Mouse (Mus musculus) erythroblast, embryonic 14.5 days (primary cell): ENCODE data around the gene Bcar3. TPM values are rescaled to one million over a fixed set of nuclear protein-coding genes. Genes with fewer than 3 reads are reported as not detected.

Experiments used
- H3K27me3 ChIP-seq: 2 replicates; pipeline ENCODE4 v1.6.1; 2012; ENCODE audit warnings: inconsistent platforms; ENCODE audit not compliant: control insufficient read depth
- H3K36me3 ChIP-seq: 2 replicates; pipeline ENCODE4 v1.6.1; 2012; ENCODE audit warnings: mild to moderate bottlenecking, inconsistent platforms; ENCODE audit not compliant: control insufficient read depth
- H3K4me1 ChIP-seq: 2 replicates; pipeline ENCODE4 v1.6.1; 2012; ENCODE audit warnings: inconsistent platforms; ENCODE audit not compliant: control insufficient read depth
- H3K4me3 ChIP-seq: replicated peaks from 2 replicates; pipeline ENCODE3; 2012; ENCODE audit warnings: moderate library complexity, mild to moderate bottlenecking, inconsistent platforms
- H3K9me3 ChIP-seq: 2 replicates; pipeline ENCODE4 v1.6.1; 2012; ENCODE audit warnings: low read length, inconsistent platforms, mixed read lengths; ENCODE audit not compliant: control insufficient read depth
- GATA1 ChIP-seq: IDR thresholded peaks from 2 replicates; pipeline ENCODE4 v1.6.1; 2012; ENCODE audit warnings: low read length, inconsistent platforms, mixed read lengths
- TAL1 ChIP-seq: IDR thresholded peaks from 3 replicates; pipeline ENCODE4 v1.6.1; 2012; ENCODE audit warnings: low read length, inconsistent platforms, mixed read lengths
- polyA plus RNA-seq: library from polyadenylated mRNA; stranded (reverse); fragments of >175 nt; gene quantifications from 2 replicates; pipeline ENCODE4 v1.2.3, GENCODE M21; 2012

Gene Bcar3
- polyA plus RNA-seq, 1 experiment = not detected

GRCm38 (mm10) chr3:122371646-122372341 is 77.9 kb downstream of the Bcar3 start:
- Histone ChIP-seq H3K36me3 (no peaks in the 10 kb centered on the region), H3K27me3 (no peaks in the 10 kb centered on the region), H3K4me1 (no peaks in the 10 kb centered on the region), H3K9me3 (no peaks in the 10 kb centered on the region), H3K4me3 (no peak overlapping the region)
- TF ChIP-seq GATA1 = no peak
- no peak for TF ChIP-seq TAL1

GRCm38 (mm10) chr3:122372617-122373016 is 78.7 kb downstream of the Bcar3 start:
- Histone ChIP-seq H3K36me3 (no peaks in the 10 kb centered on the region), H3K27me3 (no peaks in the 10 kb centered on the region), H3K4me1 (no peaks in the 10 kb centered on the region), H3K4me3 (no peak overlapping the region), H3K9me3 (no peaks in the 10 kb centered on the region)
- TF ChIP-seq TAL1 (no peak), GATA1 (no peak)

GRCm38 (mm10) chr3:122376011-122376410 is 82.1 kb downstream of the Bcar3 start:
- Histone ChIP-seq H3K9me3 (no peaks in the 10 kb centered on the region), H3K4me3 (no peak overlapping the region), H3K4me1 (no peaks in the 10 kb centered on the region), H3K27me3 (no peaks in the 10 kb centered on the region), H3K36me3 (no peaks in the 10 kb centered on the region)
- no peak for TF ChIP-seq GATA1
- TF ChIP-seq TAL1 = no peak

- H3K27me3 ChIP-seq = no peaks in the 10 kb centered on the region
- no peak overlapping the region for H3K4me3 ChIP-seq
- no peaks in the 10 kb centered on the region for H3K36me3 ChIP-seq
- TF ChIP-seq GATA1 (no peak), TAL1 (no peak)
- no peaks in the 10 kb centered on the region for H3K9me3 ChIP-seq
- H3K4me1 ChIP-seq = no peaks in the 10 kb centered on the region
Measured at GRCm38 (mm10) chr3:122376412-122376831, 82.5 kb downstream of the Bcar3 start.

GRCm38 (mm10) chr3:122376841-122377464 is 83.0 kb downstream of the Bcar3 start:
- Histone ChIP-seq H3K36me3 (no peaks in the 10 kb centered on the region), H3K9me3 (no peaks in the 10 kb centered on the region), H3K4me1 (no peaks in the 10 kb centered on the region), H3K27me3 (no peaks in the 10 kb centered on the region), H3K4me3 (no peak overlapping the region)
- TF ChIP-seq GATA1 = no peak
- 0 out of 3 replicates have a peak, but pooled peaks have one; percentile 17 for TF ChIP-seq TAL1

GRCm38 (mm10) chr3:122378634-122379033 is 84.7 kb downstream of the Bcar3 start:
- H3K4me3 ChIP-seq = no peak overlapping the region
- no peaks in the 10 kb centered on the region for H3K4me1 ChIP-seq

GRCm38 (mm10) chr3:122380776-122381175 is 86.8 kb downstream of the Bcar3 start:
- H3K9me3 ChIP-seq = no peaks in the 10 kb centered on the region
- no peaks in the 10 kb centered on the region for H3K36me3 ChIP-seq
- TF ChIP-seq TAL1 = no peak
- TF ChIP-seq GATA1 = no peak

More at GRCm38 (mm10) chr3:122378634-122379033, 84.7 kb downstream of the Bcar3 start:
- Histone ChIP-seq H3K9me3 (no peaks in the 10 kb centered on the region), H3K36me3 (no peaks in the 10 kb centered on the region), H3K27me3 (no peaks in the 10 kb centered on the region)
- TF ChIP-seq TAL1 = no peak
- no peak for TF ChIP-seq GATA1

GRCm38 (mm10) chr3:122381591-122381990 is 87.7 kb downstream of the Bcar3 start:
- no peaks in the 10 kb centered on the region for H3K27me3 ChIP-seq
- no peak overlapping the region for H3K4me3 ChIP-seq
- H3K9me3 ChIP-seq = no peaks in the 10 kb centered on the region
- H3K4me1 ChIP-seq = no peaks in the 10 kb centered on the region
- no peaks in the 10 kb centered on the region for H3K36me3 ChIP-seq
- TF ChIP-seq GATA1 (no peak), TAL1 (no peak)

More at GRCm38 (mm10) chr3:122380776-122381175, 86.8 kb downstream of the Bcar3 start:
- no peak overlapping the region for H3K4me3 ChIP-seq
- no peaks in the 10 kb centered on the region for H3K4me1 ChIP-seq
- no peaks in the 10 kb centered on the region for H3K27me3 ChIP-seq

GRCm38 (mm10) chr3:122386444-122386843 is 92.5 kb downstream of the Bcar3 start:
- Histone ChIP-seq H3K4me3 (no peak overlapping the region), H3K9me3 (no peaks in the 10 kb centered on the region), H3K4me1 (no peaks in the 10 kb centered on the region), H3K36me3 (no peaks in the 10 kb centered on the region), H3K27me3 (no peaks in the 10 kb centered on the region)
- no peak for TF ChIP-seq GATA1
- TF ChIP-seq TAL1 = no peak
